Mouse (Mus musculus) right cerebral cortex, postnatal 36 days (tissue): ENCODE data around the gene Ephb4.
A peak's percentile ranks its signal among the peaks of the same experiment; 100 is the strongest.

Experiments used
- DNase-seq, 2 experiments: peaks; one replicate each; pipeline ENCODE4 v3.0.0; 2022; ENCODE audit warnings: low spot score in 2 of 2, mixed read lengths in 1 of 2

Ephb4 gene

DNA sequence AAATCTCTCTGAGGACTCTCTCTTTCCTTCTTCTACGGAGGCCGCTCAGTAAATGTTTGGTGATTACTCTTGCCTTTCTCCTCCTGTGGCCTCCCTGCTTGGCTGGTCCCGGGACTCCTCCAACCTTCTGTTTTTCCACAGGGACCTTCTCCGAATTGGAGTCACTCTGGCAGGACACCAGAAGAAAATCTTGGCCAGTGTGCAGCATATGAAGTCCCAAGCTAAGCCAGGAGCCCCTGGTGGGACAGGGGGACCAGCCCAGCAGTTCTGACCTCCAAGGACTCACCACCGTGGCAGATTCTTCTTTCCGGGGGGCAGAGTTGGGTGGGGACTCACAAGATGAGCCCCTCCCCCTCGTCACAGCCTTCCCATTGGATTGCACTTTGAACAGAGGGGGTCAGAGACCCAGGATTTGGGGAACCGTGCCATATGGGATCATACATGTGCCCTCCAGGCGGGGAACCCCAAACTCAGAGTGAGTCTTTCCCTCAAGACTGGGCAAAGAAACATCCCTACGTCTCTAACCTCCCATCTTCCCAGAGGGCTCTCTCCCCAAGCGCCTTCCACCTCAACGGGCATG, 23.6 kb downstream of the Ephb4 start:
- no peak for DNase-seq

DNA sequence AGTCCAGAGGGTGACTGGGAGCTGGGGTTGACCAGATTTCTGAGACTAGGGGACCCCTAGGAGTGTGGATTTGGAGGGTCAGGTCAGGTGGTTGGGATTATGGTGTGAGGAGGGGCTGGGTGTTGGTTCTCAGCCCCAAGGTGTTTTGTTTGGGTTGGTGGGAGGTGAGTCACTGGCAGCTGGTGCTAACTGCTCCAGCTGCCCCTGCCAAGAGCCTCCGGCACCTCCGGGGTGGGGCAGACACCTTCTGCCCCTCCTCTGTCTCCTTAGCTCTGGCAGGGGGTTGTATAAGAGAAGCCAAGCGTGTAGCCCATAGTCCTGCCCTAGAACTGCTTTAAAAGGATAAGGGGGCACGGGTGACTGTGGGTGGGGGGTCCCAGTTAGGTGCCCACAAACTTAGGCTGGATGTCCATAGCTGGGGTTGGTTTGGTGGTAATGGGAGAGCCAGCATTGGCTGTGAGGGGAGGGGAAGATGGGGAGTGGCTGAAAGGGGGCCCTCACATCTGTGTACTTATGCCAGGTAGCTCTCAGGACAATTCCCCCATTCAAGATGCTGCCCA, 24.7 kb downstream of the Ephb4 start:
- DNase-seq: no peak

DNA sequence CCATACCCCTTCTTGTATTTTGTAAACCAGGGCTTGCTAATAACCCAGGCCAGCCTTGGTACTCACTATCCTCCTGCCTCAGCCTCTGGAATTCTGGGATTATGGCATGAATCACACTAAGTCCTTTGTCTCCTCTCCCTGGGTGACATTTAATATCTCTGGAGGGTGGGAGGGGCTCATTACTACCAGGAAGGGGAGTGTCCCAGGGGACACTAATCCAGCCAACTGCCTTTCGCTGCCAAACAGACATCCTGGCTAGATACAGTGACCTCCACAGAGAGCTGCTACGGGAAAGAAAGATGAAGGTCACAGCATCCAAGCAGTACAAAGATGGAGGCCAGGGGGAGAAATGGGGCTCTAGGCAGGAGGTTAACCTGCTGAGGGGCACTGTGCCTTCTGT, 25.7 kb downstream of the Ephb4 start:
- no peak for DNase-seq

DNA sequence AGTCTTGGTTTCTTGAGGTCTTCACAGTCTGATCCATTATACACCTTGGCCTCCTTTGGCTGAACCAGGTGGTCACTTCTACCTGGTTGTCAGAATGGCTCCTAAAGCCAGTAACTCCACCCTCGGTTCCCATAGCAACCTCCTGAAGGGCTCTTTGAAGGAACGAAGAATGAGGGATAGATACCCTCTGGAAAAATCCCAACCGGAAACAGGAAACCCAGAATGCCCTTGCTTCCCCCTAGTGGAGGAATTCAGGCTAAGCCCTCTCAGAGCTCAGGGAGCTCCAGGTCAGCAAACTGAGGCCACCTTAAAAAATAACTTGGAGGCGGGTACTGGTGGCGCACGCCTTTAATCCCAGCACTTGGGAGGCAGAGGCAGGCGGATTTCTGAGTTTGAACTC, 26.3 kb downstream of the Ephb4 start:
- DNase-seq: no peak

DNA sequence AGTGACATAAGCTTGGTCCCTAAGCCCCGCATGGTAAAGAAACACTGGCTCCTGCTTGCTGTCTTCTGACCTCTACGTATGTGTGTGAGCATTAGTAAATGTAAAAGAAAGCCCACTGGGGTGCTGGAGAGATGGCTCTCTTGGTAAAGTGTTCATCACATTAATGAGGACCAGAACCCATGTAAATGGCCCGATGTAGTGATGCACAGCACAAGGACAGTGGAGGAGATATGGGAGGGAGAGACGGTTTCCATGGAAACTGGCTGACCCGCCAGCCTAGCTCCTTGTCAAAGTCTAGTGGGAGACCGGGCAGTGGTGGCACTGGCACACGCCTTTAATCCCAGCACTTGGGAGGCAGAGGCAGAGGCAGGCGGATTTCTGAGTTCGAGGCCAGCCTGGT, 26.8 kb downstream of the Ephb4 start:
- no peak for DNase-seq

DNA sequence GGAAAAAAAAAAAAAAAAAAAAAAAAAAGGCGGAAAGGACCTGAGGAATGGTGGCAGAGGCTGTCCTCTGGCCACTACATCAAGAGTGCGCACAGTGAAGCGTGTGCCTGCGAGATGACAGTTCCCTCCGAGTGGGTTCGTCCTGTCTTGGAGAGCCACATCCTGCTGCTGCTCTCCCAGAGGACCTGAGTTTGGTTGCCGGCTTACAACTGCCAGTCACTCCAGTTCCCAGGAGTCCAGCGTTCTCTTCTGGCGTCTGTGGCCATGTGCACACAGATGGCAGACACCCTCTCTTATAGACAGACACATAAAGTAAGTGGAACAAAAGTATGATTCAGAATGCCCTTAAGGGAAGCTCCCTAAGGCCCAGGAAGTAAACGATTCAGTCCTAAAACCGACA, 27.3 kb downstream of the Ephb4 start:
- DNase-seq: no peak

DNA sequence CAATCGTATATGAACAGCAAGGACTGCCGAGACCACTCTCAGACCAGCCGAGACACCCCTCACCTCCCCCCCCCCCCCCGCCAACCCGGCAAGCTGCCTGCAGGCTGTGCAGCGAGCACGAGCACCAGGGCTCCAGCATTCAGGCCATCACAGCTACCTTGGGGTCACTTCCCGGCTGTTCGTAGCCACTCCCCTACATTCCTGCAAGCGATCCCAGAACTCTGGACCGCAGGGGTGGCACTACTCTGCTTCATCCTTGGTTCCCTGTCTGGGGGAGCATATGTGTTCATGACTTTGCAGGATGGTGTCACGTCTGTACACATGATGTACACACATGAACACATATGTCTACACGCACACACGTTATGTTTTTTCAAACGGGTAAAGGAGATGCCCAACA, 27.7 kb downstream of the Ephb4 start:
- DNase-seq: no peak

DNA sequence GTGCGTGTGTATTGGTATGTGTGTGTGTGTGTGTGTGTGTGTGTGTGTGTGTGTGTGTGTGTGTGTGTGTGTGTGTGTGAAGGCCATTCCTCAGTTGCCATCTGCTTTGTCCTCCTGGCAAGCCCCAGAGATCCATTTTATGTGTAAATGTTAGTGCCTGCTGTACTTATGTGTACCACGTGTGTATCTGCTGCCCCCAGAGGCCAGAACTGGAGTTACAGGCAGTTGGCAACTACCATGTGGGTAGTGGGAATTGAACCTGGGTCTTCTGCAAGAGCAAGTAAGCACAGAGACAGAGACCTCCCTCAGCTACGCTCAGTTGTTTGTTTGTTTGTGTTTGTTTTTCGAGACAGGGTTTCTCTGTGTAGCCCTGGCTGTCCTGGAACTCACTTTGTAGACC, 31.2 kb downstream of the Ephb4 start:
- DNase-seq: peak; percentile 11 to 19

DNA sequence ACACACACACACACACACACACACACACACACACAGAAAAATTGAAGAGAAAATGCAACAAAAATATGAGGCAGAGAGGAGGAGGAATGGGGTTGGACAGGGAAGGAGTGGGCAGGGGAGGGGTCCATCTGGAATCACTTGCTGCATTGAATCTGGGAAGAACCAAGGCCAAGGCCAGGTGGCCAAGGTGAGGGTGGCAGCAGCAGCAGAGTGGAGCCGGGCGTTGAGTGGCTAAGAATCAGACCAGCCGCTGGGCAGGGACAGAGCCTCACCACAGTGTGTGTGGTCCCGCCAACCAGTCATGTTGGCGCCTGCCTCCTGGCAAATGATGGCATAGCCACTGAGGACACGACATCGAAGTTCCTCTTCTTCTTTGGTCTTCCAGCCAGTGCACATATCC, 33.5 kb downstream of the Ephb4 start:
- DNase-seq: no peak

DNA sequence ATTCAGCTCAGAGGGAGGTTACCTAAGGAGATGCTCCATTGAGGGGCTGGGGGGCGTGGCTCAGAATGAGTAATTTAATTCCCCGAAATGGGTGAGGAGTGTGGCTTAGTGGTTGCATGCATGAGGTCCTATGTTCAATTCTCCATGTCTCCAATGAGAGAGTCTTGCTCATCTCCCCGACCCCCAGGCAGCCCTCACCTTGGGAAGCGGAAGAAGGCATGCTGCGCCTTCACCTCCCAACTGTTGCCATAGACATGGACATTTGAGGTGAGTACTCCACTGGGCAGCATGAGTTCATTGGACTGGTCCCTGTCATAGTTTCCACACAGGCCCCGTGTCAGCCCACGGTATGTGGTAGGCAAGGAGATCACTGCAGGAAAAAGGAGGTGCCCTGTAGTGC, 36.8 kb downstream of the Ephb4 start:
- no peak for DNase-seq

DNA sequence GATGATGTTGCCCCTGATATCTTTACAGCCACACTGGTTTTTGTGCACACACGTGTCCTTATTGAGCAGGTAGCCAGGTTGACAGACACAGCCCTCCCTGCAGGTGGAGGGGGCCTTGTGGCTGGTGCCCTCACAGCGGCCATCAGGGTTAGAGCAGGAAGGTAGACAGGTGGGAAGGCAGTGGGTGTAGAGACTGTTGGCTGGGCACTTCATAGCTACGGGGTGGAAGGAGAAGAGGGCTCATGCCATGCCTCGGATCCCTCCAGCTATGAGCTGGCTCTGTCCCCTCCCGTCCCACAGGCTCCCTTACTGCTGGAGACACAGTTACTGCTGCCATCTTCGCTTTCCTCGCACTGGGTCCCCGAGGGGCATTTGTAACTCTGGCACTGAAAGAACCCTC, 41.7 kb downstream of the Ephb4 start:
- no peak for DNase-seq

DNA sequence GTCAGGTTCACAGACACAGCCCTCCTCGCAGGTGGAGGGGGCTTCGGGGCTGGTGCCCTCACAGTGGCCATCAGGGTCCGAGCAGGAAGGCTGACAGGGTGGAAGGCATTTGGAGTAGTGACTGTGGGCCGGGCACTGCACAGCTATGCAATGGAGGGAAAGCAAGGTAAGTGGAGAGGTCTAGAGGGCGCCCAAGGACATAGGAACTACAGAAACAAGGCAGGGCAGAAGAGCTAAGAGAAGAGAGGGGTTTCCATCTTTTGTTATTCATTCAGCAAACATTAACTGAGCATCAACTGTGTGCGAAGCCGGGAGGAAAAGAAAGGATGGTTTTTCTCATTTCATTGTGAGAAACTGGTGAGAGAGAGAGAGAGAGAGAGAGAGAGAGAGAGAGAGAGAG, 44.5 kb downstream of the Ephb4 start:
- DNase-seq: no peak

DNA sequence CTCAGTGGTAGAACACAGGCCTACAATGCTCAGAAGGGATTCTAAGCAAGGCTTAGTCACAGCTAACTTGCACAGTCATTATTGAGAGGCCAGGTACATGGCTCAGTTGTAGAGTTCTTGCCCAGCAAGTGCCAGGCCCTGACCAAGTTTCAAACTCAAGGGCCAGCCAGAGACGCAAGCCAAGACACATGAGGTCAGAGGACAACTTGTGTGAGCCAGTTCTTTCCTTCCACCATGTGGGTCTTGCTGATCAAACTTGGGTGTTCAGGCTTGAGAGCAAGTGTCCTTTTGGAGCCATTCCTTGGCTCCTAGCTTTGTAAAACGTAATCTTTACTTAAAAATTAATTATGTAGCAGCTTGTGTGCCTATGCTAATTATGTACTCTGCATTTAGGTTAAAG, 54.2 kb downstream of the Ephb4 start:
- no peak for DNase-seq

DNA sequence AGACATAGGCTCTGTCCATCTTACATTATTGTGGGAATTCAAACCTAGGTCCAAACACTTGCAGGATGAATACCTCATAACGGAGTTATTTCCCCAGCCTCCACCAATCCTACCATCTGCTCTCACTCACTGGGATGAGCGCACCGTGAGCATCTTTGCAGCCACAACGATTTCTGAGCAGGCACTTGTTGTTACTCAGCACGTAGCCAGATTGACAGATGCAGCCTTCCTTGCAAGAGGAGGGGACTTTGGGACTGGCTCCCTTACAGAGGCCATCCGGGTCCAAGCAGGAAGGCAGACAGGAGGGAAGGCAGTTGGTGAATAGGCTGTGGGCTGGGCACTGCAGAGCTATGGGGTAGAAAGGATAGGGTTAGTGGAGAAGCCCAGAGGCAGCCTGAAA, 59.5 kb downstream of the Ephb4 start:
- DNase-seq: no peak

DNA sequence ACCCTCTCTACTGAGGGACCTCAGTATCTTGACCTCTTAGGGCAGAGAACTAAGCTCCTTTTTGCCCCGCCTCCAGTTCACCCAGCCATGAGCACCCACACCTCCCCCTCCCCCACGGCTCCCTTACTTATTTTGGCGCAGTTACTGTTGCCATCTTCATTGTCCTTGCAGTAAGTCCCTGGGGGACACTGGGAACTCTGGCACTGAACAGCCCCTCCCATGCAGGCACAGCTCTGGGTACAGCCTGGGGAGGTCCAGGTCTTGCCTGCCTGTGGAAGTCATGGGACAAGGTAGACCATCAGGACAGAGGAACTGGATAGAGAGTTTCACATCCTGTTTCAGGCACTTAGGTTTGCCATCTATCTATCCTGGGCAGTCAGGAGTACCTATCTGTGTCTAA, 60.2 kb downstream of the Ephb4 start:
- no peak for DNase-seq

DNA sequence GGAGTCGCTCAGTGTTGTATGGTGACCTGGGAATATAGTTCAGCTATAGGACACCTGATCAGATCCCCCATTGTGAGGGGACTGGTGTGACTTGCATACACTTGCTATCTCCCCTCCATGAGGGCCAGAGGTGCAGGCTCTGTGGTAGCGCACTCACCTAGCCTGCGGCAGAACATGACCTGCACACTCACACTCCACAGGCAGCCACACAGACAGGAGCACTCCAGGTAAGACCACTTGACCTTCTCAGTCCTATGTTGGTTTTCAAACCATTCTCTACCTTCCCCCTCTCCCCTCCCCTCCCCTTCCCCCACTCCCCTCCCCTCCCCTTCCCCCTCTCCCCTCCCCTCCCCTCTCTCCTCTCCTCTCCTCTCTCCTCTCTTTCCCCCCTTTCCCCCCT, 60.6 kb downstream of the Ephb4 start:
- no peak for DNase-seq

DNA sequence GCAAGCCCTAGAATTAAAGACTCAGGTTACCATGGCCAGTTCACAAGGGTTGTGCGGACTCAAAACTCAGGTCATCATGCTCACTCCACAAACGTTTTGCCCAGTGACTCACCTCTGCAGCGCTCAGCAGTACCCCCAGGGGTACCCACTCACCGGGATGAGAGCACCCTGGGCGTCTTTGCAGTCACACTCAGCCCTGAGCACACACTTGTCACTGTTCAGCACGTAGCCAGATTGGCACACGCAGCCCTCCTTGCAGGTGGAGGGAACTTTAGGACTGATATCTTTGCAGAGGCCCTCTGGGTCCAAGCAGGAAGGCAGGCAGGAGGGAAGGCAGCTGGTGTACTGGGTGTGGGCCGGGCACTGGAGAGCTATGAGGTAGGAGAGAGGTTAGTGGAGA, 61.3 kb downstream of the Ephb4 start:
- DNase-seq: no peak

DNA sequence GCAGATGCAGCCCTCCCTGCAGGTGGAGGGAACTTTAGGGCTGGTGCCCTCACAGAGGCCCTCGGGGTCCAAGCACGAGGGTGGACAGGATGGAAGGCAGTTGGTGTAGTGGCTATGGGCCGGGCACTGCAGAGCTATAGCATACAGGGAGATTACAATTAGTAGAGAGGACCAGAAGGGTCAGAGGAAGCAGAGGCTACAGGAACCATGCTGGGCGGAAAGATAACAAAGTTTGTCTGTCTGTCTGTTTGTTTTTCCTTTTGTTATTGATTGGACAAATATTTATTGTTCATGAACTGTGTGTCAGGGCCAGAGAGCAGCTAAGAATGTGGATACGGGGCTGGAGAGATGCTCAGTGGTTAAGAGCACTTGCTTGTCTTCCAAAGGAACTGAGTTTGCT, 64.3 kb downstream of the Ephb4 start:
- no peak for DNase-seq

DNA sequence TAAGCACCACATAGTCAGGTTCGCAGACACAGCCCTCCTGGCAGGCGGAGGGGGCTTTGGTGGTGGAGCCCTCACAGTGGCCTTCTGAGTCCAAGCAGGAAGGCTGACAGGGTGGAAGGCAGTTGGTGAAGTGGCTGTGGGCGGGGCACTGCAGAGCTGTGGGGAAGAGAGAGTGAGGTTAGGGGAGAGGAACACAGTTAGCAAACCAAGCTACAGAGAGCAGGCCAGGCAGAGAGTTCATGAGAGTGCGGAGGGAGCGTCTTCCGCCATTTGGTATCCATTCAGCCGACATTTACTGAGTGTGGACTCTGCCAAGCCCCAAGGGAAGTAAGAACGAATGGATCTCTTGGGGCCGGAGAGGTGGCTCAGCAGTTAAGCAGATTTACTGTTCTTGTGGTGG, 69.2 kb downstream of the Ephb4 start:
- no peak for DNase-seq

DNA sequence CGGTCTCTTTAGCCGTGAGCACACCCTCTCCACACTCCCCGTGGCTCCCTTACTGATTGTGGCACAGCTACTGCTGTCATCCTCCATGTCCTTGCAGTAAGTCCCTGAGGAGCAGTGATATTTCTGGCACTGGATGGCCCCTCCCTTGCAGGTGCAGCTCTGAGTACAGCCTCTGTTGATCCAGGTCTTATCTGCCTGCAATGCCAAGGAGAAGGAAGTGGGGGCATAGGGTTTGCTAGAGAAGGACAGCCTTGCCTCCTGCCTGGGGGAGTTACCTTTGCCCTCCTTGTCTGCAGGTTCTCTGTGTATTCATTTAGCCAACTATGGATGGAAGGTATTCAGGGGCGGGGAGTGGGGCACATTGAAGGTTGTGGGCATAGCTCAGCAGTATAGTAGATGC, 69.9 kb downstream of the Ephb4 start:
- DNase-seq: no peak

DNA sequence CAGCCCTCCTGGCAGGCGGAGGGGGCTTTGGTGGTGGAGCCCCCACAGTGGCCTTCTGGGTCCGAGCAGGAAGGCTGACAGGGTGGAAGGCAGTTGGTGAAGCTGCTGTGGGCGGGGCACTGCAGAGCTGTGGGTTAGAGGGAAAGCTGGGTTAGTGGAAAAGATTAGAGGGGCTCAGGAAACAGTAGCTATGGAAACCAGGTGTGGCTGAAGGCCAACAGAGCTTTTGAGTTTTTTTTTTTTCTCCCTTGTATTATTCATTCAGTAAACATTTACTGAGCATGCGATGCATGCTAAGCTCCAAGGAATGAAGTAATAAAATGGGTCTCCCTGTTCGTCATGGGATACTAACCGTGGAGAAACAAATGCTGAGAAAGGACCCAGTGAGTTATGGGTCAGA, 75.7 kb downstream of the Ephb4 start:
- no peak for DNase-seq
